8 mouse cellular contexts compared by ENCODE assay signal in the genomic region with DNA sequence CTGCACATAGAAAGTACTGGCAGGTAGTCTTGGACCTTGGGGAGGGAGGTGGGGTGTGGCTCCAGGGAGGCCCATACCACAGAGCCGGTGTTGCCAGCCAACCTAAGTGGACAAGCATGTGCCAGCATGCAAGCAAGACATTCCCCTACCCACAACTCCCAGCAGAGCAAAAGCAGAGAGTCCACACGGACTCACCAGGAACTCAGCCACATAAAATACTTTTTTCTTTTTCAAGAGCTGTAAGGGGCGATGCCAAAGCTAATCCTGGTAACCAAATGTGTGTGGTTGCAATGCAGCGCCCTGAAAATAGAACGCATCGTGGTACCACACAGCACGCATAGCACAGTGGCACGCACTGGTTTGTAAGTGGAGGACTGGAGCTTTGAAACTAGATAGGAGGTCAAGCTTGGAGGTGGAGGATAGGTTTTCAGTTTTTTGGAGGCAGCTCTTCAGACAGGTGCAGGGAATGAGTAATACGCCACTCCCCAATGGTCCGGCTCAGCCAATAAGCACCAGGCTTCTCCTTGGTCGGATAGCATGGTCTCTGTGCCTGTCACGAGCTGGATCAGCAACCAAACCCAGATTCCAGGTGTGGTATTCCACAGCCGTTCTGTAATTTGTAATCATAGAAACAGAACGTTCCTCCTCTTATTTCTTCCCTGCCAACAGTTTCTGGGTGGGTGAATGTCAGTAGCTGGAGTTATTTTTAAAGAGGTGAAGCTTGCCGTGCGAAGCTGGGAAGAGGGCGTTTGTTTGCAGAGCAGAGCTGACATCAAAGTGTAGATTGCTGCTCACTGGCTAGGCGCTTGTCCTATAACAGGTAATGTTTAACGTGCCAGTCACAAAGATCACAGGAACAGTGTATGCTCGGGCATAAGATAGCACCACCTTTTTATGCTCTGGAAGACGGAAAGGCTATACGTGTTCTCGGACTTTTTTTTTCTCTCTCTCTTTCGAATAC.
DNase-seq lines count a peak whose midpoint lies in the region; ATAC-seq and TF ChIP-seq lines count a peak whose summit lies in the region.

No protein-coding gene starts in this region.

- H3K4me2 ChIP-seq in forebrain, postnatal 0 days (ENCODE audit: low read depth): peak overlapping the region; percentile 40
- H3K4me2 ChIP-seq in forebrain, embryonic 11.5 days (ENCODE audit: low read depth, low read length, severe bottlenecking): no peak overlapping the region
- H3K4me2 ChIP-seq in heart, embryonic 11.5 days: peak overlapping the region; percentile 50
- peak overlapping the region; percentile 24 for H3K4me2 ChIP-seq in liver, embryonic 16.5 days (ENCODE audit: low read depth, low read length)
- H3K4me2 ChIP-seq in stomach, postnatal 0 days (replicated peaks; ENCODE audit: low read depth): peak overlapping the region; percentile 38

- 0 out of 2 replicates have a peak, but pooled peaks cover 4% of the 10 kb centered on the region for H3K4me1 ChIP-seq in forebrain, postnatal 0 days (ENCODE audit: insufficient read depth)
- H3K4me1 ChIP-seq in forebrain, embryonic 11.5 days (replicated peaks; ENCODE audit: control insufficient read depth, insufficient read depth, low read length): no peaks in the 10 kb centered on the region
- no peaks in the 10 kb centered on the region; the same call in 1 of the 2 replicates for H3K4me1 ChIP-seq in heart, embryonic 11.5 days (ENCODE audit: control insufficient read depth, insufficient read depth, low read length)
- peaks cover 4% of the 10 kb centered on the region for H3K4me1 ChIP-seq in liver, embryonic 16.5 days (ENCODE audit: control insufficient read depth, low read depth, low read length)
- H3K4me1 ChIP-seq in stomach, postnatal 0 days (replicated peaks; ENCODE audit: control insufficient read depth, insufficient read depth): 0 out of 2 replicates have a peak, but pooled peaks cover 2% of the 10 kb centered on the region

- TF ChIP-seq EP300 in stomach, postnatal 0 days (optimal IDR thresholded peaks at IDR 0.05): peak; percentile 47

- H3K4me3 ChIP-seq in forebrain, postnatal 0 days (ENCODE audit: low read depth, low read length): peak overlapping the region; percentile 33
- H3K4me3 ChIP-seq in forebrain, embryonic 11.5 days (ENCODE audit: low read depth, low read length): no peak overlapping the region
- H3K4me3 ChIP-seq in heart, embryonic 11.5 days (ENCODE audit: low read depth, low read length): no peak overlapping the region
- peak overlapping the region; percentile 39 for H3K4me3 ChIP-seq in liver, embryonic 16.5 days (ENCODE audit: low read depth, low read length)
- peak overlapping the region; percentile 32 for H3K4me3 ChIP-seq in stomach, postnatal 0 days (ENCODE audit: low read depth, low read length)

- ATAC-seq in forebrain, postnatal 0 days: peak; percentile 55
- no peak for ATAC-seq in forebrain, embryonic 11.5 days (replicated peaks; ENCODE audit: low FRiP score)
- 0 out of 2 replicates have a peak, but pooled peaks have one; percentile 46 for ATAC-seq in heart, embryonic 11.5 days (replicated peaks; ENCODE audit: insufficient number of reproducible peaks, low FRiP score, low TSS enrichment)
- peak; percentile 88 for ATAC-seq in liver, embryonic 16.5 days (ENCODE audit: low read depth)
- peak; percentile 92 for ATAC-seq in stomach, postnatal 0 days (ENCODE audit: low FRiP score, low TSS enrichment)

- H3K27me3 ChIP-seq in forebrain, postnatal 0 days (ENCODE audit: insufficient read depth, low read length): no peaks in the 10 kb centered on the region
- H3K27me3 ChIP-seq in forebrain, embryonic 11.5 days (ENCODE audit: control insufficient read depth, insufficient read depth, low read length): no peaks in the 10 kb centered on the region
- no peaks in the 10 kb centered on the region for H3K27me3 ChIP-seq in heart, embryonic 11.5 days (ENCODE audit: control insufficient read depth, insufficient read depth, low read length)
- no peaks in the 10 kb centered on the region for H3K27me3 ChIP-seq in liver, embryonic 16.5 days (ENCODE audit: control insufficient read depth, insufficient read depth, low read depth, low read length)
- no peaks in the 10 kb centered on the region for H3K27me3 ChIP-seq in stomach, postnatal 0 days (ENCODE audit: control insufficient read depth, insufficient read depth, low read length)

- no peak for TF ChIP-seq CTCF in forebrain, postnatal 0 days (IDR thresholded peaks at IDR 0.05; ENCODE audit: low read depth)
- no peak for TF ChIP-seq CTCF in stomach, postnatal 0 days (IDR thresholded peaks at IDR 0.05; ENCODE audit: low read depth)

- peak overlapping the region; percentile 67 for H3K27ac ChIP-seq in forebrain, postnatal 0 days (ENCODE audit: low read depth, low read length)
- no peak overlapping the region for H3K27ac ChIP-seq in forebrain, embryonic 11.5 days (ENCODE audit: low read depth, low read length)
- H3K27ac ChIP-seq in heart, embryonic 11.5 days (ENCODE audit: low read depth, low read length): no peak overlapping the region
- H3K27ac ChIP-seq in liver, embryonic 16.5 days (ENCODE audit: low read length): peak overlapping the region; percentile 70
- peak overlapping the region; percentile 84 for H3K27ac ChIP-seq in stomach, postnatal 0 days (replicated peaks)

- DNase-seq in forebrain, postnatal 0 days: peak; percentile 61
- no peak for DNase-seq in forebrain, embryonic 11.5 days (ENCODE audit: low spot score)
- DNase-seq in layer of hippocampus, adult 11-12 months (ENCODE audit: low spot score): peak; percentile 55
- peak; percentile 82 for DNase-seq in stomach, postnatal 0 days (ENCODE audit: low spot score)
- no peak for DNase-seq in cerebellum, postnatal 25 days
- no peak for DNase-seq in adrenal gland, adult 18-20 months (ENCODE audit: low spot score in 2 of 2)

- H3K9ac ChIP-seq in forebrain, postnatal 0 days: peak overlapping the region; percentile 40
- H3K9ac ChIP-seq in forebrain, embryonic 11.5 days (ENCODE audit: low read length): no peak overlapping the region
- peak overlapping the region; percentile 24; the same call in 1 of the 2 replicates for H3K9ac ChIP-seq in heart, embryonic 11.5 days (ENCODE audit: low read depth, low read length)
- no peak overlapping the region for H3K9ac ChIP-seq in liver, embryonic 16.5 days (ENCODE audit: low read depth, low read length)
- peak overlapping the region; percentile 23; the same call in 1 of the 2 replicates for H3K9ac ChIP-seq in stomach, postnatal 0 days (ENCODE audit: low read length)

- no peaks in the 10 kb centered on the region for H3K9me3 ChIP-seq in forebrain, postnatal 0 days (ENCODE audit: low read length)
- no peaks in the 10 kb centered on the region for H3K9me3 ChIP-seq in forebrain, embryonic 11.5 days (ENCODE audit: control insufficient read depth, low read length)
- no peaks in the 10 kb centered on the region for H3K9me3 ChIP-seq in heart, embryonic 11.5 days (replicated peaks; ENCODE audit: control insufficient read depth, low read length)
- H3K9me3 ChIP-seq in liver, embryonic 16.5 days (replicated peaks; ENCODE audit: control insufficient read depth, low read length): no peaks in the 10 kb centered on the region
- no peaks in the 10 kb centered on the region for H3K9me3 ChIP-seq in stomach, postnatal 0 days (ENCODE audit: control insufficient read depth, low read length)

- H3K36me3 ChIP-seq in forebrain, postnatal 0 days (ENCODE audit: insufficient read depth): no peaks in the 10 kb centered on the region
- no peaks in the 10 kb centered on the region for H3K36me3 ChIP-seq in forebrain, embryonic 11.5 days (ENCODE audit: control insufficient read depth, insufficient read depth, low read length)
- no peaks in the 10 kb centered on the region for H3K36me3 ChIP-seq in heart, embryonic 11.5 days (ENCODE audit: control insufficient read depth, insufficient read depth, low read length)
- H3K36me3 ChIP-seq in liver, embryonic 16.5 days (ENCODE audit: control insufficient read depth, insufficient read depth): no peaks in the 10 kb centered on the region
- H3K36me3 ChIP-seq in stomach, postnatal 0 days (ENCODE audit: control insufficient read depth, insufficient read depth, low read length): no peaks in the 10 kb centered on the region

- 53% methylated on average over 24 of the region's 24 CpGs for WGBS in forebrain, postnatal 0 days
- 85% methylated on average over 24 of the region's 24 CpGs for WGBS in forebrain, embryonic 11.5 days
- whole genome bisulfite sequencing in heart, embryonic 11.5 days (ENCODE audit: insufficient replicate concordance): 61% methylated on average over 24 of the region's 24 CpGs
- WGBS in liver, embryonic 16.5 days (ENCODE audit: insufficient replicate concordance): 62% methylated on average over 24 of the region's 24 CpGs
- WGBS in stomach, postnatal 0 days: 42% methylated on average over 24 of the region's 24 CpGs

Comparison
In these comparisons a context has a peak if more than half of its experiments do, and no peak if none do; other contexts are left out.
1. DNase-seq: peak in forebrain, postnatal 0 days (single experiment), layer of hippocampus, adult 11-12 months (single experiment) and stomach, postnatal 0 days (single experiment); none in forebrain, embryonic 11.5 days (single experiment), cerebellum, postnatal 25 days (0 of 2) and adrenal gland, adult 18-20 months (0 of 2).
2. H3K27ac ChIP-seq: peak in forebrain, postnatal 0 days (single experiment), liver, embryonic 16.5 days (single experiment) and stomach, postnatal 0 days (single experiment); none in forebrain, embryonic 11.5 days (single experiment) and heart, embryonic 11.5 days (single experiment).
3. H3K4me3 ChIP-seq: peak in forebrain, postnatal 0 days (single experiment), liver, embryonic 16.5 days (single experiment) and stomach, postnatal 0 days (single experiment); none in forebrain, embryonic 11.5 days (single experiment) and heart, embryonic 11.5 days (single experiment).
4. H3K9ac ChIP-seq: peak in forebrain, postnatal 0 days (single experiment), heart, embryonic 11.5 days (single experiment) and stomach, postnatal 0 days (single experiment); none in forebrain, embryonic 11.5 days (single experiment) and liver, embryonic 16.5 days (single experiment).